Comparison of ENCODE assay signal across 9 mouse cellular contexts in genomic region chr9:44144023-44144717, GRCm38 (mm10). TPM values are rescaled to one million over a fixed set of nuclear protein-coding genes. Genes with fewer than 3 reads are reported as not detected.
DNase-seq lines count a peak whose midpoint lies in the region; ATAC-seq and TF ChIP-seq lines count a peak whose summit lies in the region.
"Had no signal": no experiment of that assay in that cellular context is flagged by ENCODE, and none has a peak within 500 bp of the region (broad histone marks: within the 10 kb centered on the region; RNA-seq: fewer than 3 reads in every experiment).

No protein-coding gene starts in this region.

- H3K27me3 ChIP-seq in liver, embryonic 14.5 days (ENCODE audit: control insufficient read depth, insufficient read depth, low read length): no peaks in the 10 kb centered on the region
- no peaks in the 10 kb centered on the region for H3K27me3 ChIP-seq in liver, embryonic 11.5 days (replicated peaks; ENCODE audit: control insufficient read depth, insufficient read depth, low read length)
- no peaks in the 10 kb centered on the region for H3K27me3 ChIP-seq in lung, embryonic 14.5 days (ENCODE audit: insufficient read depth, low read length)

- H3K4me3 ChIP-seq in liver, embryonic 14.5 days (ENCODE audit: insufficient read depth in 1 of 2, low read depth in 2 of 2, low read length in 2 of 2): no peak overlapping the region
- no peak overlapping the region for H3K4me3 ChIP-seq in liver, embryonic 11.5 days (ENCODE audit: low read depth, low read length)
- no peak overlapping the region for H3K4me3 ChIP-seq in lung, embryonic 14.5 days (ENCODE audit: low read depth, low read length)

- H3K27ac ChIP-seq in liver, embryonic 14.5 days: no peak overlapping the region
- no peak overlapping the region for H3K27ac ChIP-seq in liver, embryonic 11.5 days (ENCODE audit: low read depth, low read length)
- no peak overlapping the region for H3K27ac ChIP-seq in lung, embryonic 14.5 days (ENCODE audit: low read depth)

- TF ChIP-seq EP300 in liver, embryonic 14.5 days (IDR thresholded peaks at IDR 0.05; ENCODE audit: low read depth): no peak

- no peak overlapping the region for H3K4me2 ChIP-seq in liver, embryonic 14.5 days (ENCODE audit: low read depth)
- H3K4me2 ChIP-seq in liver, embryonic 11.5 days: no peak overlapping the region
- H3K4me2 ChIP-seq in lung, embryonic 14.5 days: no peak overlapping the region

- 53% methylated on average over 7 of the region's 8 CpGs for WGBS in liver, embryonic 14.5 days (ENCODE audit: insufficient replicate concordance)
- 48% methylated on average over 7 of the region's 8 CpGs for WGBS in liver, embryonic 11.5 days
- 38% methylated on average over 7 of the region's 8 CpGs for WGBS in lung, embryonic 14.5 days

- intact Hi-C loops in left cerebral cortex, postnatal 36 days (cut with DNase I): no loop called here

- TF ChIP-seq CTCF in liver, embryonic 14.5 days (IDR thresholded peaks at IDR 0.05; ENCODE audit: low read depth): peak; percentile 11; the same call in 1 of the 2 replicates
- TF ChIP-seq CTCF in lung, embryonic 14.5 days (IDR thresholded peaks at IDR 0.05; ENCODE audit: low read depth): peak; percentile 15

- no peaks in the 10 kb centered on the region; the same call in none of the 2 replicates for H3K36me3 ChIP-seq in liver, embryonic 14.5 days (replicated peaks; ENCODE audit: control insufficient read depth, insufficient read depth, low read depth)
- peaks cover 17% of the 10 kb centered on the region; the same call in 1 of the 2 replicates for H3K36me3 ChIP-seq in liver, embryonic 11.5 days (ENCODE audit: control insufficient read depth, insufficient read depth, low read length)
- H3K36me3 ChIP-seq in lung, embryonic 14.5 days (ENCODE audit: insufficient read depth): peaks cover 82% of the 10 kb centered on the region

- peak; percentile 53 for DNase-seq in adrenal gland, postnatal 10 days
- no peak for DNase-seq in adrenal gland, adult 18-20 months (ENCODE audit: low spot score in 2 of 2)
- no peak for DNase-seq in liver, embryonic 14.5 days (ENCODE audit: low read depth in 3 of 3, low spot score in 3 of 3)
- no peak for DNase-seq in liver, embryonic 11.5 days (ENCODE audit: low spot score)
- peak; percentile 51 for DNase-seq in embryo, embryonic 10.5 days (ENCODE audit: low spot score)
- DNase-seq in lung, embryonic 14.5 days: peak; percentile 50
- DNase-seq in B cell, adult 2 months: no peak
- DNase-seq in left cerebral cortex, postnatal 36 days (ENCODE audit: low spot score in 2 of 2): no peak

- H3K4me1 ChIP-seq in liver, embryonic 14.5 days (replicated peaks; ENCODE audit: control insufficient read depth in 2 of 2, insufficient read depth in 2 of 2, low read length in 1 of 2): no peaks in the 10 kb centered on the region
- H3K4me1 ChIP-seq in liver, embryonic 11.5 days (replicated peaks; ENCODE audit: control insufficient read depth, insufficient read depth, low read length): no peaks in the 10 kb centered on the region
- H3K4me1 ChIP-seq in lung, embryonic 14.5 days (ENCODE audit: insufficient read depth): no peaks in the 10 kb centered on the region

- no peaks in the 10 kb centered on the region for H3K9me3 ChIP-seq in liver, embryonic 14.5 days (ENCODE audit: control insufficient read depth, low read length)
- no peaks in the 10 kb centered on the region for H3K9me3 ChIP-seq in liver, embryonic 11.5 days (ENCODE audit: control insufficient read depth, low read length)
- H3K9me3 ChIP-seq in lung, embryonic 14.5 days (ENCODE audit: low read depth, low read length): no peaks in the 10 kb centered on the region

- H3K9ac ChIP-seq in liver, embryonic 14.5 days (replicated peaks): no peak overlapping the region
- no peak overlapping the region for H3K9ac ChIP-seq in liver, embryonic 11.5 days (ENCODE audit: low read depth, low read length)
- no peak overlapping the region for H3K9ac ChIP-seq in lung, embryonic 14.5 days

- ATAC-seq in liver, embryonic 14.5 days (ENCODE audit: insufficient read depth): no peak
- no peak for ATAC-seq in liver, embryonic 11.5 days (replicated peaks; ENCODE audit: low FRiP score)
- ATAC-seq in lung, embryonic 14.5 days (ENCODE audit: insufficient read depth): peak; percentile 52; the same call in 1 of the 2 replicates

RNA-seq across cellular contexts. Expression of gene Mcam, which starts 9.9 kb away (rescaled TPM):
- 100 to 1,000 TPM in 1 of 2 experiments, 10 to 100 TPM in 1; 85.0 to 114 TPM for total RNA-seq in adrenal gland, postnatal 10 days (2021)
- total RNA-seq in adrenal gland, adult 18-20 months (2021): 10 to 100 TPM; 24.2 to 90.7 TPM
- 6.1 and 6.2 TPM in 2 replicates for polyA plus RNA-seq in liver, embryonic 14.5 days (2012; rRNA removed)
- 3.1 and 3.4 TPM in 2 replicates for polyA plus RNA-seq in liver, embryonic 14.5 days (2014; fragmentation: Nextera tagmentation; extraction: Ambion mirVana)
- 12.0 and 13.0 TPM in 2 replicates for polyA plus RNA-seq in liver, embryonic 11.5 days (2014; fragmentation: Nextera tagmentation; extraction: Ambion mirVana)
- 84.9 and 87.7 TPM in 2 replicates for polyA plus RNA-seq in lung, embryonic 14.5 days (2014; fragmentation: Nextera tagmentation; extraction: Ambion mirVana)
- 10 to 100 TPM; 14.9 to 18.4 TPM for total RNA-seq in left cerebral cortex, postnatal 36 days (2021)

RNA-seq across cellular contexts. Expression of gene Rnf26, which starts 30.9 kb away (rescaled TPM):
- 10 to 100 TPM; 29.3 to 35.5 TPM for total RNA-seq in adrenal gland, postnatal 10 days (2021)
- total RNA-seq in adrenal gland, adult 18-20 months (2021): 10 to 100 TPM; 19.4 to 24.1 TPM
- polyA plus RNA-seq in liver, embryonic 14.5 days (2012; rRNA removed): 21.9 and 26.2 TPM in 2 replicates
- 29.4 and 34.3 TPM in 2 replicates for polyA plus RNA-seq in liver, embryonic 14.5 days (2014; fragmentation: Nextera tagmentation; extraction: Ambion mirVana)
- polyA plus RNA-seq in liver, embryonic 11.5 days (2014; fragmentation: Nextera tagmentation; extraction: Ambion mirVana): 61.1 and 62.3 TPM in 2 replicates
- polyA plus RNA-seq in lung, embryonic 14.5 days (2014; fragmentation: Nextera tagmentation; extraction: Ambion mirVana): 85.6 and 89.2 TPM in 2 replicates
- 10 to 100 TPM; 29.2 to 35.7 TPM for total RNA-seq in left cerebral cortex, postnatal 36 days (2021)

RNA-seq across cellular contexts. Expression of gene Gm49380, which starts 30.9 kb away (rescaled TPM):
- total RNA-seq in adrenal gland, postnatal 10 days (2021): under 1 TPM in 1 of 2 experiments, not detected in 1; 0.51 TPM
- total RNA-seq in adrenal gland, adult 18-20 months (2021): under 1 TPM; 0.27 to 0.48 TPM
- polyA plus RNA-seq in liver, embryonic 14.5 days (2012; rRNA removed): 0.05 and 0.09 TPM in 2 replicates
- not detected in 2 replicates for polyA plus RNA-seq in liver, embryonic 14.5 days (2014; fragmentation: Nextera tagmentation; extraction: Ambion mirVana)
- polyA plus RNA-seq in liver, embryonic 11.5 days (2014; fragmentation: Nextera tagmentation; extraction: Ambion mirVana): not detected in 2 replicates
- polyA plus RNA-seq in lung, embryonic 14.5 days (2014; fragmentation: Nextera tagmentation; extraction: Ambion mirVana): 0.08 and 0.32 TPM in 2 replicates
- total RNA-seq in left cerebral cortex, postnatal 36 days (2021): 1 to 10 TPM in 1 of 2 experiments, not detected in 1; 1.0 TPM
- total RNA-seq: hematopoietic stem cell, adult 5-6 weeks had no signal

RNA-seq across cellular contexts. Expression of gene C1qtnf5, which starts 37.1 kb away (rescaled TPM):
- total RNA-seq in adrenal gland, postnatal 10 days (2021): 10 to 100 TPM; 16.7 to 21.9 TPM
- total RNA-seq in adrenal gland, adult 18-20 months (2021): 10 to 100 TPM; 13.2 to 17.8 TPM
- polyA plus RNA-seq in liver, embryonic 14.5 days (2012; rRNA removed): 0.24 and 0.27 TPM in 2 replicates
- polyA plus RNA-seq in liver, embryonic 14.5 days (2014; fragmentation: Nextera tagmentation; extraction: Ambion mirVana): 0.27 and 0.30 TPM in 2 replicates
- 0.13 and 0.26 TPM in 2 replicates for polyA plus RNA-seq in liver, embryonic 11.5 days (2014; fragmentation: Nextera tagmentation; extraction: Ambion mirVana)
- 4.7 and 5.0 TPM in 2 replicates for polyA plus RNA-seq in lung, embryonic 14.5 days (2014; fragmentation: Nextera tagmentation; extraction: Ambion mirVana)
- 10 to 100 TPM; 15.1 to 19.3 TPM for total RNA-seq in left cerebral cortex, postnatal 36 days (2021)
- total RNA-seq: hematopoietic stem cell, adult 5-6 weeks had no signal

RNA-seq across cellular contexts. Expression of gene Mfrp, which starts 42.6 kb away (rescaled TPM):
- total RNA-seq in adrenal gland, postnatal 10 days (2021): under 1 TPM in 1 of 2 experiments, not detected in 1; 0.30 TPM
- not detected for total RNA-seq in adrenal gland, adult 18-20 months (2021)
- not detected in 2 replicates for polyA plus RNA-seq in liver, embryonic 14.5 days (2012; rRNA removed)
- polyA plus RNA-seq in liver, embryonic 14.5 days (2014; fragmentation: Nextera tagmentation; extraction: Ambion mirVana): not detected in 2 replicates
- polyA plus RNA-seq in liver, embryonic 11.5 days (2014; fragmentation: Nextera tagmentation; extraction: Ambion mirVana): 0.14 TPM in 1 of 2 replicates, not detected in the other
- polyA plus RNA-seq in lung, embryonic 14.5 days (2014; fragmentation: Nextera tagmentation; extraction: Ambion mirVana): 0.07 and 0.11 TPM in 2 replicates
- total RNA-seq in left cerebral cortex, postnatal 36 days (2021): under 1 TPM in 1 of 2 experiments, not detected in 1; 0.22 TPM
- total RNA-seq: hematopoietic stem cell, adult 5-6 weeks had no signal

Comparison
In these comparisons a context has a peak if more than half of its experiments do, and no peak if none do; other contexts are left out.
1. DNase-seq: peak in adrenal gland, postnatal 10 days (single experiment), embryo, embryonic 10.5 days (single experiment) and lung, embryonic 14.5 days (single experiment); none in adrenal gland, adult 18-20 months (0 of 2), liver, embryonic 14.5 days (0 of 3), liver, embryonic 11.5 days (single experiment), B cell, adult 2 months (0 of 2) and left cerebral cortex, postnatal 36 days (0 of 2).